Mouse (Mus musculus): ENCODE data around the gene Mc3r.
A peak's percentile ranks its signal among the peaks of the same experiment; 100 is the strongest.

The Mc3r gene

DNA sequence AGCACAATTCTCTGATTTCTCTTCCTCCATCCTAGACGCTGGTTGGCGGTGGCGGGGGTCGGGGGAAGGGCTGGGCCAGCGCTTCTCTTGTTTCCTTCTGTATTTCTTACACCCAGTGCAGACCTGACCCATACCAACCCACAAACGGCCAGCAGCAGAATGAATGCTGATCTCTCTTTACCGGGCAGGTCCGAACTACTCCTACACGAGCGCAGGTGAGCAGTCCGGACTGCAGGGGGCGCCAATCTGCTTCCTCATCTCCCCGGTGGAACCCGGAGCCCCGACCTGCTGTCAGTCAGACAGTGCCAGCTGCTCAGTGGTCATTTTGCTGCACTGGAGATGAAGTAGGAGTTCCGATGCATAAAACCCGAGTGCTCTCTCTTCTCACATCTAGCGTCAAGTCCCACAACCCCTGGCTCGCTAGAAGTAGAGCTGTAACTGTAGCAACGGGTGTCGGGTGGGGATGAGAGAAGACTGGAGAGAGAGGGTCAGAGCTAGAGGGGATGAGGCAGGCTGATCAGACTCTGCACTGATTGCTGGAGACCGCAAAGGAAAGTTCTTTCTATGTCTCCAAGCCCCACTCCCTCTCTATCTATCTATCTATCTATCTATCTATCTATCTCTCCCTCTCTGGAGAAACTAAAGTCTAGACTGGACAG lies at the start of gene Mc3r:
Gene Mc3r (plus strand): TSS at position 387 of the 659 bp plus-strand sequence.
- peak; percentile 75 for DNase-seq

DNA sequence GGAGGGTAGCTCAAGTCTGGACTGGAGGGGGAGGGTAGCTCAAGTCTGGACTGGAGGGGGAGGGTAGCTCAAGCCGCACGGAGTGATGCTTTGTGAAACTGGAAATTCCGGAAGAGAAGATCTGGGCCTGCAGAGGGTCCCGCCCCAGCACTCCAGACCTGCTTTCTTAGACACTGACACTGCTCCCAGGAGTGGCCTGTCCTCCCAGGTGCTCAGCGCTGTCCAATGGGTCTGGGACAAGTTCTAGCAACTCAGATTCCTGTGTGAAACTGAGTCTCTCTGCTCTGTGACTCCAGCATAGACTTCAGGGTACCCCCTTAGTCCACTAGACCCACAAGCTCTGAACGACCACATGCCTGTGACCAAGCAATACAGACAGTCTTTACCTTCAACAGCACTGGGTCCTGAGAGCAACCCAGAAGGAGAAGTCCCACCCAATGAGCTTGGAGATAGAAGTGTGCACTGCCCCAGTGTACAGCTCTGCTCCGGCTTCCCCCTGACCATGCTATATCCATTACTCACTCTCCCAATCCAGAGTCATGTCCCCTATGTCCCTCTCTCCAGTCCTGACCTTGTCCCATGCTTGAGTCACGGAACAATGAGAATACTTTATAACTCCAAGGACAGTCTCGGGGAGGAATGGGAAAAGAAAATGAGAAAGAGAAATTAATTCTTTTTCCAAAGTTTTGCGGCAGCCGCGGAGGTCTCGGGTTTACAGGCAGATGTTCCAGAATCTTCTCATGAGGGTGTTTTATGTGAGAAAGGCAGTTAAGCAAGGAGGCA lies 46.1 kb upstream of the Mc3r start:
- DNase-seq: no peak

DNA sequence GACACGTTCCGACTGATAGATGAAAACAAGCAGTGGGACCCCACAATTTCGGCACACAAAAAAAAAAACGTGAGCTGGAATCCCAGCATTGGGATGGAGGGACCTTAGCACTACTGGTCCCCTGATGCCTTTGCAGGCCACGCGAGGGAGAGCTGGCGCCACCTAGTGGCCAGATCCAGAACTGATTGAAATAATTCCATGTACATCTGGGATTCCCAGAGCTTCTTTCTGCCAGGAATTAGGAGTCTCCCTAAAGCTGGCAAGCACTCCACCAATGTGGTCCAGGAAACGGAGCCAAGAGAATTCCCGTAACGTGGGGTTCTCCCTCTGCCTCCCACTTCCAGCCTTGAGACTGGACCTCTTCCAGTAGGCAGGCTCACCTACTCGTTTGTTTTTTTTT lies 41.3 kb upstream of the Mc3r start:
- peak; percentile 78 for DNase-seq

DNA sequence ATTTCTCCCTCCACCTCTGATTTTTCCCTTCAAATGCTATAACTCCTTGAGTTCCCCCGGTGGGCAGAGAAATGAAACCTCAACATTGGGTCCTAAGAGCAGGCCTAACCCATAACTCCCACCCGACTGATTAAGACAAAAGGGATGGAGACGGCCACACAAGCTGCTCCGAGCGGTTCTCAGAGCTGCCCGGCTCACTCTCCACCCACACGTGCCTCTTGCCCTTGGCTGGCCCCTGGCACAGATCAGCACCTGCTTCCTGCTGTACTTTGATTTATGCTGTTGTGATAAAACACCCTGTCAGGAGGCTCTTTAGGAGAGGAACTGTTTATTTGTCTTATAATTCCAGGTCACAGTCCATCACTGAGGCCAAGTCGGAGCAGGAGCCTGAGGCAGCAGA lies 34.8 kb upstream of the Mc3r start:
- DNase-seq: no peak

DNA sequence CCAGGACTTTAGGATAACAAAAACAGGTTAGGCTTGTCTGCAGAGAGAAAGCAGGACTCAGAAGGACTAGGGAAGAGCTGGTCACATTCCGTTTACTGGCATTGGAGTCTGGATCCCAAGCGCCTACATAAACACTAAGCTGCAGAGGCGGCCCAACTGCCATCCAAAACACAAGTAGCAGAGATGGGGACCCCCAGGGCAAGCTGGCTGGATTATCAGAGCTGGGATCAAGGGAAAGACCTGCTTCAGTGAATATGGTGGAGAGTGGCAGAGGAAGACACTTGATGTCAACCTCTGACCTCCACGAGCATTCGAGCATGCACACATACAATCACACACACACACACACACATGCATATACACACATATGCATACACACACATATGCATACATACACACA lies 34.0 kb upstream of the Mc3r start:
- DNase-seq: no peak

DNA sequence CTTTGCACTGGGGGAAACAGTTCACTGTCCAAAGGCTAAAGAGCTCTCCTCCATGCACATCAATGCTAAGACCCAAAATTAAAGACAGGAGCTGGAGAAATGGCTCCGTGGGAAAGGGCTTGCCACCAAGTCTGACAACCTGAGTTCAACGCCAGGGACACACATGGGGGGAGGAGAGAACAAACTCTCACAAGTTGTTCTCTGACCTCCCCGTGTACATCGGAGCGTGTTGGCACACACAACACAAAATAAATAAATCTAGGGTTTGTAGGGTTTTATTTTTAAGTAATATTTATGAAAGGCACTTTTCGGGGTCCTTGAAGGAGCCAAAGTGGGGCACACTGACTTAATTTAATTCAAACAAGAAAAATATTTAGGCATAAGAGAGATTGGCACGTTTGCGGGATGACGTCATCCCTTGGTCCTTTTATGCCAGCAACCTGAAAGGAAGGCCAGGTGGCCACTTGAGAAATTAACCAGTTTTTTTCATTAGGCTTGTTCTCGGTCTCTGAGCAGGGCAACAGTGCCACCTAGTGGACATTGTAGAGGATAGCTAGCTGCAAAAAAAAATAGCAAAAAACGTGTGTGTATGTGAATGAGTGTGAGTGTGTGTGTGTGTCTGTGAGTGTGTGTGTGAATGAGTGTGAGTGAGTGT lies 32.7 kb upstream of the Mc3r start:
- DNase-seq: peak; percentile 87

DNA sequence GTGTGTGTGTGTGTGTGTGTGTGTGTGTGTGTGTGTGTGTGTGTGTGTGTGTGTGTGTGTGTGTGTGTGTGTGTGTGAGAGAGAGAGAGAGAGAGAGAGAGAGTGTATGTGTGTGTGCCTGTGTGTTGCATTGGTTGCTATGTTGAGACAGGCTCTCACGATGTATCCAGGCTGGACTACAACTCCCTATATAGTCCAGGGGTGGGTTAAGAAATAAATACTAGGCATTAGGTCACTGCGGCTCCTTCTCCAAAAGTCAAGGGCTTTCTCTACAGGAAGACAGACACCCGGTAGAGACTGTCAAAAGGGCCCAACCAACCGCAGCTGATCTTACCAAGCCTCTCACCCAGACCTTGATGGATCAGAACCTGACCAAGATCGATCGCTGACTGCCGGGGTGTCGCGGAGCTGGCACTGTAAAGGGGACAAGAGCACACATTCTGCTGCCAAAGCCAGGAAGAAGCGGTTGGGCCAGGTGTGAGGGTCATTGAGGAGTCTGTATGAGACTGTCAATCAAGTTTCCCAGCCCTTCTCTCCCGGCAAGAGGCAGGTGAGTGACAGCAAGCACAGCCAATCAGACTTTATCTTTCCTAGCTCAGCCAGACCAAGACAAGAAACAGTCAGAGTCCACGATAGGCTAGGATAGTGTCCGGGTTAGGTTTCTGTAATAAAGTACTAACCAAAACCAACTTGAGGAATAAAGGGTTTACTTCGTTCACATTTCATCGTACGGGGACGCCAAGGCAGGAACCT lies 32.0 kb upstream of the Mc3r start:
- peak; percentile 38 for DNase-seq

DNA sequence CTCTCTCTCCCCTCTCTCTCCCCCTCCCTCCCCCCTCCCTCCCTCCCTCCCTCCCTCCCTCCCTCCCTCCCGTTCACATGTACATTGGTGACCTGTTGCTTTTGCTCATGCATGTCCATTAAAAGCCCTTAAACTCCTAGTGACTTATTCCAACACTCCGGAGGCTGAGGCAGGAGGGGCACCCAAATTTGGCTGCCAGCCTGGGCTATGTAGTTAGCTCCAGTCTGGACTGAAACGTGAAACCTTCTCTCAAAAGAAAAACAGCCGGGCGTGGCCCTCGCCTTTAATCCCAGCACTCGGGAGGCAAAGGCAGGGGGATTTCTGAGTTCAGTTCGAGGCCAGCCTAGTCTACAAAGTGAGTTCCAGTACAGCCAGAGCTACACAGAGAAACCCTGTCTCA lies 30.4 kb upstream of the Mc3r start:
- no peak for DNase-seq

DNA sequence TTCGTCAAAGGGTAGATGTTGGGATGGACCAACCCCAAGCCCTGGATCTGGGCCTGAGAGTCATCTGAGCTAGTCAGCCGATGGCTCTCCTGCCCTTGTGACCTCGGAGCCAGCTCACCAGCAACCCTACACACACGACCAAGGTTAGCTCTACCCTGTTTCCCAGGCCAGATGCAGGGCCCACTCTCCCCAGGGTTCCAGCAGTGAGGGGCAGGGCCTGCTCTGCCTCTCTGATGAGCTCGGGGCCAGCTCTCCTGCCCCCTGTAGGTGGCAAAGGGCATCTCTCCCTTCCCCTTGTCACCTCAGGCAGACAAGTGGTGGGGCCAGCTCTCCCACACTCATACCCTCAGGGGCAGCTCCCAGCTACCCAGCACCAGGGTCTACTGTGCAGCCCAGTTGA lies 29.1 kb upstream of the Mc3r start:
- DNase-seq: no peak

DNA sequence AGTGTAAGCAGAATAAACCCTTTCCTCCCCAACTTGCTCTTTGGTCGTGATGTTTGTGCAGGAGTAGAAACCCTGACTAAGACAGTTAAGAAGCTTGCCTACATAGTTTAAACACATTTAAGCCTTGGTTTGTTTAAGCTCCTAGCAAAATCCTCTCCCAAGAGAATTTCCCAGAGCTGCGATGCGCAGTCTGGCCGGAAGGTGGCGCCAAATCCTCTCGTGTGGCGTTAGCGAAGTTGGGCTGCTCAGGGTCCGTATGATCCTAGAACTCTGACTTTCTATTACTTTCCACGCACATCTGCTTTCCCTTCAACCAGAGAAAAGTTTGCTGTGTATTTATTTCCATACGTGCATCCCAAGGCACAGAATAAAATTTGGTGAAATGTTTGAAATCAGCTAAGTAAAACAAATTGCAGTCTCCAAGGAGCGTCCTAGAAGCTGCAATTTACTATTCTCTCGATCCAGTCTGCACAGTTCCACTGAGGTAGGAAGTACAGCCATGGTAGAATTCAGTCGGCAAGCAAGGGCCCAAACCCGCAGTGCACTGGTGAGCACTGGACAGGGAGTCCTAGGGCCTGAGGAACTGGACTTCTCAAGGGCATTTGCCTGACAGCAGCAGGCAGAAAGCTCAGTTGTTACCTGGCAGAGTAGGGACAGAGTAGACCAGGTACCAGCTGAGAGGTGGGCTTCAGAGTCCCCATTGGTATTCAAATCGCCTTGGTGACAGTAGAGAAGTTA lies 26.5 kb upstream of the Mc3r start:
- peak; percentile 73 for DNase-seq

DNA sequence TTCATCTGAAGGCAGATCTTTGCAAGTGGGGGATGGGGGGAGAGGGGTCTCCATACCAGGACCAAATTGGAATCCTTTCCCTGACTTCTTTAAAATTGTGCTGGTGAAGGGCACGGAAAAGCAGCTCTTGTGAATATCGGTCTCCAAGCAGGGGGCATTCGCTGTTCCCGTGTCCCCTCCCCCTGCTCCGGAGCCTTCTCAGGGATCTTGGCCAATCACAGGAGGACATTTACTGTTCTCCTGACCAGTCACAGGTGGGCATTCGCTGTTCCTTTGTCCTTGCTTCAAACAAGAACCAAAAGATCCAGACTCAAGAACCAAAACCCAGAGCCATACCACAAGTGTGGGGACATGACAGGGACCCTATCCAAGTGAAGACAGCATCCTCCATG lies 25.9 kb upstream of the Mc3r start:
- no peak for DNase-seq

DNA sequence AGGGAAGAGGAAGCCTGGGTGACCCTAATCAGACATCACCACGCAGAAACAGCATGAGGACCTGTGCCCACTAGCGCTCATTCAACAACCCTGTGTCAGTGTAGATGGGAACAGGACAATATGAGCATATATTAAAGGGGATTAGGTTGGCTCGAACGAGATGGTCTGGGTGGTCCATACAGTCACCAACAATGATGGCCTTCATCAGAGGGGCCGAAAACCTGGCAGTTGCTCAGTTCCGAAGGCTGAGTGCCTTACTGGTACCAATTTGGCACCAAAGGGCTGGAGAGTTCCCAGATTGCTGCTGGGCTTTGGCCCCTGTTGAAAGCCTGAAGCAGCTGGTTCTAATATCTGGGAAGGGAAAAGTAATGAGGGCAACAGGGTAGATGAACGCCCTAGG lies 25.4 kb upstream of the Mc3r start:
- no peak for DNase-seq

DNA sequence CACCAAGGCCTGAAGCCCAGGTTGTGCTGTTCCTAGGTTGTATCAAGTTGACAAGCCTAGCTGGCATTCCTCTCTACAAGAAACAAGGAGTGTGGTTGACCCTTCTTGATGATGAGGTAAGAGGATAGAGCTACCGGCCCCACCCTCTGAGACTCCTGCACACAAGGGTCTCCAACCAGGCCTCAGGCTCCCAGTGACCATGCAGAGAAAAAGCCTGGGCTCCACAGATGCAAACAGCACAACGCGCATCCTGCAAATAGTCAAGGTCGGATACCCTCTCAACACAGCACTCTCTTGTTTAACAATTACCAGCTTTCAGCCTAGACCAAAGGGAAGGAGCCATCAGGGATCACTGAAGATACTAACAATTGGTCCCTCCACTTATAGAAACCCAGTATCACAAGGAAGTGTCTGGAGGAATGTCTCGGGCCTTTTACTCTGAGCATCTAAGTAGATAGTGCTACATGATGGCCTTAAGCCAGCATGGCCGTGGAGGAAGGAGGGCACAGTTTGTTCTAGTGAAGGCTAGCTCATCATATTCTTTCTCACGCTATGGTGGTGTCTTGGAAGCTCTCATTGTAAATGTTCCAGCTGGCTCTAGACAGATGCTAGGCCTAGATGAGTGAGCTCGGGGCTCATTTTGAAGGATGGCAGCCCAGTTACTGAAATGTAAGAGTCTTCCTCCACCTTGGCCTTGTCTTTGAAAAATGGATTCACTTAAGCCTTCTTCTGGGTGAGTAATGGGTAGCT lies 24.7 kb upstream of the Mc3r start:
- DNase-seq: no peak

DNA sequence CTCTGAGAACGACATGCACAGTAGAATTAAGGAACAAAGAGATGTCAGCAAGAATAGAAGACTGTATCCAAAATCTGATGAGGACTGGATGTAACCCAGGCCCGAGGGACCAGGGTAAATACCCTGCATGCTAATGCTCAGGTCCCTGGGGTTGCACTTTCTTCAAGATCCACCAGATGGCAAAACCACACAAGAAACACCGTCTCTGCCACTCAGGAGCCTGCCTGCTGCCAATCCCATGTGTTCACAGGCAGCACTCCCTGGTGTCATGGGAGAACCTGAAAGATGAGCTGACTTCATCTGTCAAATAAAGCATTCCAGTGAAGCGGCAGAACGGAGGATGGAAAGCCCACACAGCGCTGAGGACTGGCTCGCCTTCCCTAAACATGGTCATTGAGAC lies 21.3 kb upstream of the Mc3r start:
- DNase-seq: peak; percentile 70

DNA sequence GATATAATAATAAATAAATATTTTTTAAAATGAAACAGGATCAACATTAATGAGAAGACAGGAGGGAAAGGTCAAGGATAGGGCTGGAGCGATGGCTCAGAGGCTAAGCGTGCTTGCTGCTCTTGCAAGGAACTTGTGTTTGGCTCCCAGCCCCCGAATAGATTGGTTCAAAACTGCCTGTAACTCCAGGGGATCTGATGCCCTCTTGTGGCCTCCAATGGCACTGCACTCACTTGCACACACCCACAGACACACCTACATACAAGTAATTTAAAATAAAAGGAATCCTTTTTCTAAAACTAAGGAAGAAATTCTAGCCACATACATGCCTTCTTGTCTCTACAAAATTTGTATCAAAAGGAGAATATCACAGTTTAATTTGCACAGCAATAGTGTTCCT lies 20.5 kb upstream of the Mc3r start:
- DNase-seq: no peak

DNA sequence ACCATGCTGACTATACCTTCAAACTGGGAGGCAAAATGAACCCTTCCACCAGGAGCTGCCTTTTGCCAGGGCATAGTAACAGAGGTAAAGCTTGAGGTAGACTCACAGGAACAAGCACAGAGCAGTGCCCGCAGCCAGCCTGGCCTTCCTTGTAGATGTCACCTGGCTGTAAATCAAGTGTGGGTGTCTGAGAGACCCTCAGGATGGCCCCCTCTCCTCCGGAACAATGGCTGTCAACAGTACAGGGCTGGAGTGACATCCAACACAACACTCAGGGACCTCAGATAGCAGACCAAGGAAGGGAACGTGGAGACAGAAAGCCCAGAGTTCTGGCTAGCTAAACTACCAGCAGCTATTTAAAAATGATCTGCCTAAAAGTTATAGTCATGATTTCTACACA lies 19.1 kb upstream of the Mc3r start:
- DNase-seq: no peak

DNA sequence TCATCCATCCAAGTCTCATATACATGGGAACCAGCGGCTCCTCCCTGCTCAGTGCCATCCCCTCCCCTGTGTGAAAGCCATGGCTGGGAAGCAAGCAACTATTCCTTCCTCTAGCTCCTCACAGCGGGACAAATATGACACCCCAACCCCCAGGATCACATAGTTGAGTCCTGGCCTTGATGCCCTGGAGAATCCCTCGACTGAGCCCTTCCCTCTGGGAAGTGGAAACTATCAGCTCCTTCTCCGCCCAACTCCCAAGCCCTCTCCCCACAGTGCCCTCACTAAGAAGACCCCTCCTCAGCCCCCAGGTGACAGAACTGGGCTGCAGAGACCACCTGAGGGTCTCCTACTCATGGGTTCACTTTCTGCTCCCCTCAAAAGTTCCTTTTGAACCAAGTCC lies 18.2 kb upstream of the Mc3r start:
- DNase-seq: no peak

DNA sequence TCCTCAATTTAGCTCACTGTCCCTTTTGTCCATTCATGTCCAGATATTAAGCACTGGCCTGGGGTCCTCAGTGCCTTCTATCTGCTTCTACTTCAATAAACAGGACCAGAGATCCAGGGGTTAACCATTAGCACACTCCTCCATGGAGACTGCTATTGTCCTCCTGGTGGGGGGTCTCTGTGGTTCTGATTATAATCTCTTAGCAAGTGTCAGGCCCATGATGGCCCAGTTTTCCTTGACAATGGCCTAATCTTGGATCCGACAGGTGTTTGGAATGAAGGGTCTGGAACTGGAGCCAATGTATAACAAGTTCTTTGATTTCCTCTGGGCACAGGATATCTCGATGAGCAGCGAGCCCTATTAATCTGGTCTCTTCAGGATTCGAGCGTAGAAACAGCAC lies 10.1 kb upstream of the Mc3r start:
- no peak for DNase-seq

DNA sequence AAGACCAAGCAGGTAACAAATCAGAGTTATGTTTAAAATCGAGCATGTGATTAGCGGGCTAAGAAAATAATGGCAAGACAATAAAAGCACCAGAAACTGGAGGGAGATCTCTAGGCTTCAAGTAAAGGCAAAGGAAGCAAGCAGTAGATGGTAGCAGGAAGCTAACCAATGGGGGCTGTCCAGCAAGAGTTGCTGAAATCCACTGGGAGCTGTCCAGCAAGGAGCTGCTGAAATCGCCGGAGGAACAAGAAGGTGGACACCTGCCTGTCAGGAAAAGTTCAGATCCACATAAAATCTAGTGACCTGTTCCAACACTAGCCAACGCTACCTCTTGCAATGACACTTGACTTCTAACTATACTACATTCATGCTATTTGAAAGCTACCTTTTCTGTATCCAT lies 7.3 kb upstream of the Mc3r start:
- DNase-seq: peak; percentile 63

DNA sequence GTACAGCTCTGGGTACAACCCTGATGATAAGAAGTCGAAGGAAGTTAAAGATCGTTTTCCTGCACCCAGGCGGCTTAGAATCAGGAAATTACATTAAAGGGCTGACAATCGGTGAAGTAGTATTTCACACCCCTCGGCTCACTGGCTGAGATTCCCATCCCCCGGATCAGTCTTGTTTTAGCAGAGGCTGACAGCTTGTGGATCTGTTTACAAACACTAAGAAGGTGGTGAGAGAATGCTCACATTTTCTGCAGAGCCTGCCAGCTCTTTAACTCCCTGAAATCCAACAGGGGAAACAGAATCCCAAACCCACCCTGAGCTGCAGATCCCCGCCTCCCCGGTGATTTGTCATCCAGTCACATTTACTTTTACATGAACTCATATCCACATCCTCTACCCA lies 2.8 kb upstream of the Mc3r start:
- DNase-seq: no peak

DNA sequence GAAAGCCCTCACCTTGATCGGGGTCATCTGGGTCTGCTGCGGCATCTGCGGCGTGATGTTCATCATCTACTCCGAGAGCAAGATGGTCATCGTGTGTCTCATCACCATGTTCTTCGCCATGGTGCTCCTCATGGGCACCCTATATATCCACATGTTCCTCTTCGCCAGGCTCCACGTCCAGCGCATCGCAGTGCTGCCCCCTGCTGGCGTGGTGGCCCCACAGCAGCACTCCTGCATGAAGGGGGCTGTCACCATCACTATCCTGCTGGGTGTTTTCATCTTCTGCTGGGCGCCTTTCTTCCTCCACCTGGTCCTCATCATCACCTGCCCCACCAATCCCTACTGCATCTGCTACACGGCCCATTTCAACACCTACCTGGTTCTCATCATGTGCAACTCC lies 1.0 kb downstream of the Mc3r start:
- no peak for DNase-seq

DNA sequence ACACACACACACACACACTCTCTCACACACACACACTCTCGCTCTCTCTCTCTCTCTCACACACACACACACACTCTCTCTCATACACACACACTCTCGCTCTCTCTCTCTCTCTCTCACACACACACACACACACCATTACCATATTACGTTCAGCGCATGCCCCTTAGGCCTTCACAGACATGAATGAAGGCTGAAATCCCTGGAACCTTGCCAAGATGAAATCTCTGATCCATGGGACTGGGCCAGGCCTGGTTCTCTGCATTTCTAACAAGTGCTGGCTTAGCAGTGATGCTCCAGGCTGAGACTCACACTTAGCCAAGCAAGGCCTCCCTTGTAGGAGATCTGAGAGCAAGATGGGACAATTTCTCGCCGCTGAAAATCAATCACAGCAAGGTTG lies 8.1 kb downstream of the Mc3r start:
- DNase-seq: peak; percentile 40

Data from retina, postnatal 1 day (tissue).